Mouse (Mus musculus) B cell, adult 67 days (primary cell): ENCODE measurements around the gene Cep57l1. TPM values are rescaled to one million over a fixed set of nuclear protein-coding genes. Genes with fewer than 3 reads are reported as not detected.

Experiments used
- total RNA-seq, 2 experiments: library from RNA; stranded (reverse); gene quantifications; 4 replicates each; pipeline ENCODE4 v1.2.4; 2023

Gene Cep57l1
- 10 to 100 TPM; 11.8 to 14.5 TPM for total RNA-seq

DNA sequence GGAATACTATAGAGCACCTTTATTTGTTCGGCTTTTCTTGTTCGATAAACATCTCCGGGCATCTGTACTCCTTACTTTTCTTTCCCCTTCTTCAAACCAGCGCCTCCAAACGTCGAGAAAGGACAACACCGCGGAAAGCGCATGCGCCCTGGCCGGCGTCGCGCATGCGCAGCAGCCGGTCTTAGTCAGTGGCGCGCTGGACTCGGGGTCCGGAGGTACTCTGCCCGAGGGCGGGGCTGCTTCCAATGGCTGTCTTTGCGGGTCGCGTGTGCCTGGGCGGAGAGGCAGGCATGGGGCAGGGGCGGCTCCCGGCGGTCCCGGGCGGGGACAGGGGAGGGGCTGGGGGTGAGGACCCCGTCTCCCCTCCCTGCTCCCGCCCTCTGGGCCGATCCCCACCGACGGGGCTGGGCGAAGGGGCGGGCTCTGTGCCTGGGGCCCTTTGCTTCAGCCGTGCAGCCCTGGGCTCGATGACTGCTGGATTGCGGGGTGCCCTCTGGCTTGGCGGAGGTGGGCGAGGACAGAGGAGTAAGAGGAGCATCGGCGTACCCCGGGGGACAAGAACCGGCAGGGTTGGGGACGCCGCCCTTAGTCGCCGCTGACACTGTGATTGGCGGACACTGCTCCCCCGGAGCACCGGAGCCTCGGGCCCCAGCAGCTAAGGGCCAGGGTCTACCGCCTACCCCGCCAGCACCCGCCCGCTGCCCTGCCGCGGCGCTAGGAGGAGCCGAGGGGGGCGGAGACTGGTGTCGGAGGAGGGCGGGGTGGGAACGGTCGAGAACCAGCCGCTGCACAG, at the start of gene Cep57l1, which contains the start of gene Sesn1:
Gene Cep57l1 (minus strand): TSS at position 101 of the 793 bp plus-strand sequence.
Gene Sesn1 (plus strand): TSS at position 165 of the 793 bp plus-strand sequence.

DNA sequence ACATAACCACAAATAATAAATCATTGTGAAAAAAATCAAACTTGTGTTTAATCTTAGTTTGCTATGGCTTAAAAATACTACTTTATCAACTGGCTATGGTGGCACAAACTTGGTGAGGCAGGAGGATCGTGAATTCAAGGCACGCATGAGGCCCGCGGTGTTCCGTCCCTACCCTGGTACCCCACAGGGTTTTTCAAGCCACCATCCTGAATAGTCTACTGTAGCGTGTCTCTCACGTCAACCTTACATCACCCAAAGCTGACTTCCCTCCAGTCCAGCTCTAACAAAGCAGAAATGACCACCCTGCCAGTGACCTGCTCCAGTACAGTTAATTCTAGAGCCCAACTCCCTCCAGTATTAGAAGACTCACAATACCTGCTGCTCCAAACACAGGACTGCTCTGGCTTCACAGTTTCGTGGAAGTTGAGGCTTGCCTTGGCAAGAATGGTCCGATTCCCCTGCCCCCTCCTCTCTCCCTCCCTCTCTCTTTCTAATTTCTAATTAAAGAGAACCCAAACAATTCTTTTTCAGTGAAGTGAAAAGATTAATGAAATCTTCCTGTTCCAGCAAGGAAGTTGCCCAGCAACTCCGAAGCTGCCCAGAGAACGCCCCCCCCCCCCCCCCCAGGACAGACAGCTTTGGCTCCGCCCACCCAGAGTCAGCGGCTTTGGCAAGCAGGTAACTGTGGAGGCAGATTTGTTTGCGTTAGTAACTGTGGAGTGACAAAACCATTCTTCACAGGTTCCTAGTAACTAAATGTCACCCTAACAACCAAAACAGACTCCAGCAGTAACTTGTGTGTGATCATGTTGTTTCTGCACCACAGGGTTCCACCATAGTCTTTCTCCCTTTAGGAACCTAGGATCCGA, 93.4 kb downstream of the Cep57l1 start, which contains the start of gene Ccdc162:
Gene Ccdc162 (minus strand): TSS at position 606 of the 869 bp plus-strand sequence.

Other genes starting within 250 kb of the Cep57l1 start
- under 1 TPM in 1 of 2 experiments, not detected in 1; 0.38 TPM for gene Ccdc162, start 93.2 kb downstream of the Cep57l1 start, total RNA-seq
- gene Sesn1, start 64 bp upstream of the Cep57l1 start, total RNA-seq = 100 to 1,000 TPM in 1 of 2 experiments, 10 to 100 TPM in 1; 96.8 to 101 TPM
- under 1 TPM; 0.30 to 0.41 TPM for gene Armc2, start 208.6 kb upstream of the Cep57l1 start, total RNA-seq